1 mouse cellular context compared by ENCODE assay signal in genomic region chr9:122886372-122887179, GRCm38 (mm10).
TF ChIP-seq lines count a peak whose summit lies in the region.

No protein-coding gene starts in this region.

TF ChIP-seq in MEL, 35 proteins besides CTCF, POLR2A, EP300 and RAD21:
- no peak for TF ChIP-seq MAX (IDR thresholded peaks at IDR 0.05; ENCODE audit: low read length)
- TF ChIP-seq MXI1 (IDR thresholded peaks at IDR 0.05; ENCODE audit: low read depth, low read length) = no peak
- TF ChIP-seq ZC3H11A (IDR thresholded peaks at IDR 0.05; ENCODE audit: low read depth, low read length) = no peak
- no peak for TF ChIP-seq TAL1 (IDR thresholded peaks at IDR 0.05; ENCODE audit: low read length)
- TF ChIP-seq CHD2 (IDR thresholded peaks at IDR 0.05; ENCODE audit: low read length) = no peak
- peak; percentile 77 for TF ChIP-seq ZNF384 (IDR thresholded peaks at IDR 0.05; ENCODE audit: low read depth, low read length)
- peak; percentile 62 for TF ChIP-seq NELFE (IDR thresholded peaks at IDR 0.05; ENCODE audit: low read depth, low read length)
- TF ChIP-seq MYB (IDR thresholded peaks at IDR 0.05; ENCODE audit: low read depth, low read length) = no peak
- TF ChIP-seq SMC3 (IDR thresholded peaks at IDR 0.05; ENCODE audit: low read depth, low read length) = no peak
- TF ChIP-seq POLR2AphosphoS2 (IDR thresholded peaks at IDR 0.05; ENCODE audit: low read length) = no peak
- TF ChIP-seq USF2 (IDR thresholded peaks at IDR 0.05; ENCODE audit: borderline replicate concordance in 1 of 2, insufficient read depth in 1 of 2, low read depth in 1 of 2, low read length in 2 of 2) = no peak
- no peak for TF ChIP-seq USF1 (IDR thresholded peaks at IDR 0.05; ENCODE audit: low read depth, low read length)
- peak; percentile 83 for TF ChIP-seq ELF1 (IDR thresholded peaks at IDR 0.05; ENCODE audit: low read depth, low read length)
- TF ChIP-seq ETS1 (IDR thresholded peaks at IDR 0.05; ENCODE audit: low read depth, low read length) = no peak
- peak; percentile 40; the same call in 1 of the 2 replicates for TF ChIP-seq SIN3A (IDR thresholded peaks at IDR 0.05; ENCODE audit: low read length)
- TF ChIP-seq E2F4 (IDR thresholded peaks at IDR 0.05; ENCODE audit: borderline replicate concordance, low read depth, low read length) = no peak
- TF ChIP-seq ZMIZ1 (IDR thresholded peaks at IDR 0.05; ENCODE audit: low read depth, low read length) = no peak
- TF ChIP-seq KAT2A (conservative IDR thresholded peaks at IDR 0.05; ENCODE audit: low read depth, low read length) = no peak
- no peak for TF ChIP-seq JUND (IDR thresholded peaks at IDR 0.05; ENCODE audit: low read depth, low read length)
- TF ChIP-seq UBTF (IDR thresholded peaks at IDR 0.05; ENCODE audit: borderline replicate concordance, insufficient read depth, low read depth, low read length) = no peak
- no peak for TF ChIP-seq MYC (IDR thresholded peaks at IDR 0.05; ENCODE audit: low read depth, low read length)
- no peak for TF ChIP-seq POLR2AphosphoS5 (IDR thresholded peaks at IDR 0.05; ENCODE audit: borderline replicate concordance, low read depth, low read length)
- TF ChIP-seq MAFK (IDR thresholded peaks at IDR 0.05; ENCODE audit: borderline replicate concordance, low read depth, low read length) = no peak
- no peak for TF ChIP-seq BHLHE40 (IDR thresholded peaks at IDR 0.05; ENCODE audit: borderline replicate concordance, low read depth, low read length)
- TF ChIP-seq RCOR1 (IDR thresholded peaks at IDR 0.05; ENCODE audit: low read depth, low read length) = no peak
- no peak for TF ChIP-seq NRF1 (IDR thresholded peaks at IDR 0.05; ENCODE audit: insufficient read depth, low read depth, low read length, poor library complexity, severe bottlenecking)
- TF ChIP-seq ZKSCAN1 (IDR thresholded peaks at IDR 0.05; ENCODE audit: low read depth, low read length) = no peak
- no peak for TF ChIP-seq MEF2A (IDR thresholded peaks at IDR 0.05; ENCODE audit: extremely low read depth, insufficient replicate concordance, low read depth, low read length, poor library complexity, severe bottlenecking)
- no peak for TF ChIP-seq GATA1 (IDR thresholded peaks at IDR 0.05; ENCODE audit: low read depth, low read length)
- no peak for TF ChIP-seq TCF12 (IDR thresholded peaks at IDR 0.05; ENCODE audit: low read depth, low read length)
- 0 out of 2 replicates have a peak, but pooled peaks have one; percentile 26 for TF ChIP-seq TBP (IDR thresholded peaks at IDR 0.05; ENCODE audit: low read depth, low read length)
- TF ChIP-seq GABPA (IDR thresholded peaks at IDR 0.05; ENCODE audit: low read depth, low read length) = no peak
- peak; percentile 77 for TF ChIP-seq HCFC1 (IDR thresholded peaks at IDR 0.05; ENCODE audit: low read depth, low read length)
- TF ChIP-seq MAZ (IDR thresholded peaks at IDR 0.05; ENCODE audit: low read depth, low read length) = no peak
- no peak for TF ChIP-seq CHD1 (IDR thresholded peaks at IDR 0.05; ENCODE audit: low read depth, low read length)
